In the genomic region with DNA sequence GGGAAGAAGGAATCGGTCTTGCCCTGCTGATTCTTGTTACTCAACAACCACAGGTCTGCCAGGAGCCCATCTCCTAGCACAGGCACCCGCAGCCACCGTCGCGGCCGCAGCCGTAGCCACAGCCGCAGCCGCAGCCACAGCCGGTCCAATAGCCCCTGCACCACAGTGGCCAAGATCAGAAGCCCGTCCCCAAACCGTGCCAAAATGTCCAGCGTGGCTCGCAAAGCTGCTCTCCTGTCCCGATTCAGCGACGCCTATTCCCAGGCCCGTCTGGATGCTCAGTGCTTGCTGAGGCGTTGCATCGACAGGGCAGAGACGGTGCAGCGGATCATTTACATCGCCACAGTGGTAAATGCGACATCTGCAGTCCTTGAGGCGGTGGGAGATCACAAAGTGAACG, we compare ENCODE assay signal across 12 mouse cellular contexts. TPM values are rescaled to one million over a fixed set of nuclear protein-coding genes. Genes with fewer than 3 reads are reported as not detected.
DNase-seq lines count a peak whose midpoint lies in the region; ATAC-seq lines count a peak whose summit lies in the region.
"Had no signal": no experiment of that assay in that cellular context is flagged by ENCODE, and none has a peak within 500 bp of the region (broad histone marks: within the 10 kb centered on the region; RNA-seq: fewer than 3 reads in every experiment).

No protein-coding gene starts in this region.

- DNase-seq in heart, adult 18-20 months: no peak
- peak; percentile 31 for DNase-seq in ZHBTc4 (ENCODE audit: low read depth, low spot score)
- DNase-seq in hindbrain, embryonic 11.5 days (ENCODE audit: low spot score): peak; percentile 9
- DNase-seq in layer of hippocampus, postnatal 14 days (ENCODE audit: low spot score in 2 of 2): no peak
- DNase-seq in frontal cortex, postnatal 25 days (ENCODE audit: low spot score in 2 of 2): no peak

- WGBS in heart, embryonic 13.5 days: 50% methylated on average over 26 of the region's 26 CpGs
- WGBS in hindbrain, embryonic 11.5 days: 50% methylated on average over 26 of the region's 26 CpGs
- 39% methylated on average over 26 of the region's 26 CpGs for WGBS in midbrain, embryonic 13.5 days

- peaks cover 9% of the 10 kb centered on the region; the same call in 1 of the 2 replicates for H3K27me3 ChIP-seq in heart, embryonic 13.5 days (replicated peaks)
- no peaks in the 10 kb centered on the region for H3K27me3 ChIP-seq in hindbrain, embryonic 11.5 days (ENCODE audit: control insufficient read depth, insufficient read depth, low read length)
- H3K27me3 ChIP-seq in midbrain, embryonic 13.5 days: no peaks in the 10 kb centered on the region
- H3K27me3 ChIP-seq: CH12.LX; limb, embryonic 15.5 days; stomach, embryonic 15.5 days had no signal

- H3K4me1 ChIP-seq in heart, embryonic 13.5 days: 0 out of 2 replicates have a peak, but pooled peaks cover 6% of the 10 kb centered on the region
- no peaks in the 10 kb centered on the region for H3K4me1 ChIP-seq in hindbrain, embryonic 11.5 days (replicated peaks; ENCODE audit: control insufficient read depth, insufficient read depth, low read length)
- no peaks in the 10 kb centered on the region for H3K4me1 ChIP-seq in midbrain, embryonic 13.5 days (replicated peaks)

- no peak for ATAC-seq in heart, embryonic 13.5 days (ENCODE audit: extremely low read depth, insufficient number of reproducible peaks, low FRiP score, low TSS enrichment)
- ATAC-seq in hindbrain, embryonic 11.5 days (ENCODE audit: low FRiP score): no peak
- no peak for ATAC-seq in midbrain, embryonic 13.5 days
- ATAC-seq in erythroblast, adult 5-6 weeks (replicated peaks; ENCODE audit: low FRiP score, poor library complexity, severe bottlenecking): no peak
- ATAC-seq: lung, postnatal 0 days had no signal

- H3K9ac ChIP-seq in heart, embryonic 13.5 days: no peak overlapping the region
- H3K9ac ChIP-seq in hindbrain, embryonic 11.5 days (ENCODE audit: low read depth, low read length): no peak overlapping the region
- peak overlapping the region; percentile 32; the same call in 1 of the 2 replicates for H3K9ac ChIP-seq in midbrain, embryonic 13.5 days (replicated peaks)
- H3K9ac ChIP-seq: limb, embryonic 15.5 days; stomach, embryonic 15.5 days had no signal

- no peaks in the 10 kb centered on the region for H3K36me3 ChIP-seq in heart, embryonic 13.5 days
- no peaks in the 10 kb centered on the region for H3K36me3 ChIP-seq in hindbrain, embryonic 11.5 days (ENCODE audit: control insufficient read depth, insufficient read depth, low read length)
- H3K36me3 ChIP-seq in midbrain, embryonic 13.5 days: no peaks in the 10 kb centered on the region
- H3K36me3 ChIP-seq: limb, embryonic 15.5 days; stomach, embryonic 15.5 days had no signal

- no peak overlapping the region for H3K27ac ChIP-seq in heart, embryonic 13.5 days (replicated peaks)
- no peak overlapping the region for H3K27ac ChIP-seq in hindbrain, embryonic 11.5 days (ENCODE audit: low read depth, low read length)
- no peak overlapping the region for H3K27ac ChIP-seq in midbrain, embryonic 13.5 days
- H3K27ac ChIP-seq: limb, embryonic 15.5 days; stomach, embryonic 15.5 days had no signal

- H3K4me3 ChIP-seq in heart, embryonic 13.5 days: no peak overlapping the region; the same call in 1 of the 2 replicates
- H3K4me3 ChIP-seq in hindbrain, embryonic 11.5 days (ENCODE audit: low read depth, low read length): no peak overlapping the region
- H3K4me3 ChIP-seq in midbrain, embryonic 13.5 days (replicated peaks): peak overlapping the region; percentile 14; the same call in 1 of the 2 replicates
- H3K4me3 ChIP-seq: limb, embryonic 15.5 days; stomach, embryonic 15.5 days had no signal

- H3K9me3 ChIP-seq in heart, embryonic 13.5 days: no peaks in the 10 kb centered on the region
- H3K9me3 ChIP-seq in hindbrain, embryonic 11.5 days (ENCODE audit: control insufficient read depth, low read length): no peaks in the 10 kb centered on the region
- no peaks in the 10 kb centered on the region for H3K9me3 ChIP-seq in midbrain, embryonic 13.5 days
- H3K9me3 ChIP-seq: limb, embryonic 15.5 days; stomach, embryonic 15.5 days had no signal

- peak overlapping the region; percentile 38 for H3K4me2 ChIP-seq in heart, embryonic 13.5 days
- peak overlapping the region; percentile 23; the same call in 1 of the 2 replicates for H3K4me2 ChIP-seq in hindbrain, embryonic 11.5 days (replicated peaks; ENCODE audit: low read depth, low read length)
- peak overlapping the region; percentile 45 for H3K4me2 ChIP-seq in midbrain, embryonic 13.5 days (replicated peaks)
- H3K4me2 ChIP-seq: limb, embryonic 15.5 days; stomach, embryonic 15.5 days had no signal

RNA-seq across cellular contexts. Expression of a gene that starts 18.2 kb away (rescaled TPM):
- 0.16 and 0.17 TPM in 2 replicates for polyA plus RNA-seq in heart, embryonic 13.5 days (2015; fragmentation: Nextera tagmentation; extraction: Ambion mirVana)
- 1 to 10 TPM in 1 of 2 experiments, not detected in 1; 1.3 TPM for total RNA-seq in heart, adult 18-20 months (2021)
- 1.0 and 1.9 TPM in 2 replicates for polyA plus RNA-seq in hindbrain, embryonic 11.5 days (2014; fragmentation: Nextera tagmentation; extraction: Ambion mirVana)
- 0.14 and 0.22 TPM in 2 replicates for polyA plus RNA-seq in midbrain, embryonic 13.5 days (2015; fragmentation: Nextera tagmentation; extraction: Ambion mirVana)
- not detected in 2 replicates for total RNA-seq in erythroblast, adult 5-6 weeks (2015; ENCODE audit: low replicate concordance)
- not detected in 2 replicates for total RNA-seq in erythroblast, adult 5-6 weeks (2017; ENCODE audit: low replicate concordance)
- total RNA-seq in layer of hippocampus, postnatal 14 days (2021): 1 to 10 TPM; 1.4 to 3.2 TPM
- total RNA-seq: CH12.LX had no signal

RNA-seq across cellular contexts. Expression of a gene that starts 21.8 kb away (rescaled TPM):
- 27.3 and 28.5 TPM in 2 replicates for polyA plus RNA-seq in heart, embryonic 13.5 days (2015; fragmentation: Nextera tagmentation; extraction: Ambion mirVana)
- total RNA-seq in heart, adult 18-20 months (2021): 100 to 1,000 TPM; 105 to 115 TPM
- polyA plus RNA-seq in hindbrain, embryonic 11.5 days (2014; fragmentation: Nextera tagmentation; extraction: Ambion mirVana): 24.6 and 26.3 TPM in 2 replicates
- 23.8 and 25.9 TPM in 2 replicates for polyA plus RNA-seq in midbrain, embryonic 13.5 days (2015; fragmentation: Nextera tagmentation; extraction: Ambion mirVana)
- total RNA-seq in erythroblast, adult 5-6 weeks (2015; ENCODE audit: low replicate concordance): 0.19 and 0.42 TPM in 2 replicates
- total RNA-seq in erythroblast, adult 5-6 weeks (2017; ENCODE audit: low replicate concordance): 0.17 and 0.28 TPM in 2 replicates
- total RNA-seq in layer of hippocampus, postnatal 14 days (2021): 10 to 100 TPM; 59.4 to 60.5 TPM

RNA-seq across cellular contexts. Expression of a gene that starts 37.1 kb away (rescaled TPM):
- 0.07 TPM in 1 of 2 replicates, not detected in the other for polyA plus RNA-seq in heart, embryonic 13.5 days (2015; fragmentation: Nextera tagmentation; extraction: Ambion mirVana)
- total RNA-seq in heart, adult 18-20 months (2021): not detected
- 0.15 TPM in 1 of 2 replicates, not detected in the other for polyA plus RNA-seq in hindbrain, embryonic 11.5 days (2014; fragmentation: Nextera tagmentation; extraction: Ambion mirVana)
- not detected in 2 replicates for polyA plus RNA-seq in midbrain, embryonic 13.5 days (2015; fragmentation: Nextera tagmentation; extraction: Ambion mirVana)
- total RNA-seq in erythroblast, adult 5-6 weeks (2015; ENCODE audit: low replicate concordance): not detected in 2 replicates
- total RNA-seq in erythroblast, adult 5-6 weeks (2017; ENCODE audit: low replicate concordance): 0.43 TPM in 1 of 2 replicates, not detected in the other
- not detected for total RNA-seq in layer of hippocampus, postnatal 14 days (2021)

Comparison
In these comparisons a context has a peak if more than half of its experiments do, and no peak if none do; other contexts are left out.
1. DNase-seq: peak in ZHBTc4 (single experiment) and hindbrain, embryonic 11.5 days (single experiment); none in heart, adult 18-20 months (0 of 2), layer of hippocampus, postnatal 14 days (0 of 2) and frontal cortex, postnatal 25 days (0 of 2).
2. RNA of a gene that starts 21.8 kb away (total RNA-seq): 105 to 115 TPM in heart, adult 18-20 months and 59.4 to 60.5 TPM in layer of hippocampus, postnatal 14 days; 0.17 to 0.42 TPM in erythroblast, adult 5-6 weeks; every median in the first group is over 10 times any median in the second.
3. Peak in every context shown above with its lines, with median percentiles within 50 percentile points of each other: H3K4me2 ChIP-seq.